Mouse (Mus musculus) lung, adult 2 months (tissue): ENCODE results near the gene Baiap2.

Experiments used
- CTCF ChIP-seq: fragments of 200-500 bp; IDR thresholded peaks from 2 replicates; pipeline ENCODE4 v1.5.1; 2011; ENCODE audit warnings: mild to moderate bottlenecking, low read length, control low read depth; ENCODE audit not compliant: insufficient read depth
- POLR2A ChIP-seq: fragments of 200-500 bp; IDR thresholded peaks from 2 replicates; pipeline ENCODE4 v1.6.1; 2011; ENCODE audit warnings: low read depth, mild to moderate bottlenecking, control low read depth, low read length, borderline replicate concordance; ENCODE audit errors: extremely low read depth

GRCm38 (mm10) chr11:119967401-119967800 is 24.8 kb downstream of the Baiap2 start:
- TF ChIP-seq CTCF (no peak), POLR2A (no peak)
